Mouse (Mus musculus) heart, postnatal 14 days (tissue): ENCODE data around the gene Banp. TPM values are rescaled to one million over a fixed set of nuclear protein-coding genes. Genes with fewer than 3 reads are reported as not detected.

Source experiments
- DNase-seq, 2 experiments: peaks; one replicate each; pipeline ENCODE4 v3.0.0; 2021 to 2022
- intact Hi-C: fragments of 180-260 bp; cut with DNase I; formaldehyde crosslinking; loops from one replicate; pipeline ENCODE4 v1.15.1; 2025
- total RNA-seq, 2 experiments: library from RNA; stranded (reverse); gene quantifications; 2 replicates each; pipeline ENCODE4 v1.2.3; 2021

Banp gene
- total RNA-seq, 2 experiments from 2014 or later = 16.0 to 24.5 TPM

- DNase-seq = no peak
- intact Hi-C loops = no loop called here
Observed at GRCm38 (mm10) chr8:122006688-122007484, 57.3 kb downstream of the Banp start.

- no peak for DNase-seq
- intact Hi-C loops = no loop called here
Observed at GRCm38 (mm10) chr8:122008395-122008794, 58.8 kb downstream of the Banp start.

GRCm38 (mm10) chr8:122010638-122011037, 61.1 kb downstream of the Banp start:
- no peak for DNase-seq
- intact Hi-C loops = no loop called here

GRCm38 (mm10) chr8:122011066-122011588, 61.6 kb downstream of the Banp start:
- DNase-seq = no peak
- intact Hi-C loops = no loop called here

GRCm38 (mm10) chr8:122014606-122015005, 65.1 kb downstream of the Banp start:
- intact Hi-C loops = no loop called here

GRCm38 (mm10) chr8:122018046-122018831, 68.7 kb downstream of the Banp start:
- DNase-seq = peak; percentile 44 to 49
- intact Hi-C loops = no loop called here

More at GRCm38 (mm10) chr8:122014606-122015005, 65.1 kb downstream of the Banp start:
- DNase-seq = no peak

- intact Hi-C loops = no loop called here
Observed at GRCm38 (mm10) chr8:122019162-122019561, 69.6 kb downstream of the Banp start.

GRCm38 (mm10) chr8:122020050-122020771, 70.7 kb downstream of the Banp start:
- DNase-seq = no peak
- intact Hi-C loops = no loop called here

More at GRCm38 (mm10) chr8:122019162-122019561, 69.6 kb downstream of the Banp start:
- no peak for DNase-seq

- DNase-seq = no peak
- intact Hi-C loops = no loop called here
Observed at GRCm38 (mm10) chr8:122021725-122022124, 72.2 kb downstream of the Banp start.

GRCm38 (mm10) chr8:122022274-122022673, 72.7 kb downstream of the Banp start:
- no peak for DNase-seq
- intact Hi-C loops = no loop called here

GRCm38 (mm10) chr8:122022705-122023104, 73.2 kb downstream of the Banp start:
- intact Hi-C loops = no loop called here
- DNase-seq = no peak

GRCm38 (mm10) chr8:122025546-122025945, 76.0 kb downstream of the Banp start:
- intact Hi-C loops = no loop called here
- no peak for DNase-seq

GRCm38 (mm10) chr8:122028116-122028515, 78.6 kb downstream of the Banp start:
- intact Hi-C loops = no loop called here
- no peak for DNase-seq

- DNase-seq = no peak
- intact Hi-C loops = no loop called here
Observed at GRCm38 (mm10) chr8:122030965-122031364, 81.4 kb downstream of the Banp start.

GRCm38 (mm10) chr8:122032741-122033140, 83.2 kb downstream of the Banp start:
- DNase-seq = no peak
- intact Hi-C loops = no loop called here

- intact Hi-C loops = no loop called here
- no peak for DNase-seq
Observed at GRCm38 (mm10) chr8:122035543-122035942, 86.0 kb downstream of the Banp start.

GRCm38 (mm10) chr8:122036325-122036724, 86.8 kb downstream of the Banp start:
- DNase-seq = no peak
- intact Hi-C loops = no loop called here

GRCm38 (mm10) chr8:122037279-122037678, 87.7 kb downstream of the Banp start:
- intact Hi-C loops = no loop called here
- no peak for DNase-seq

- DNase-seq = no peak
- intact Hi-C loops = no loop called here
Observed at GRCm38 (mm10) chr8:122038076-122038475, 88.5 kb downstream of the Banp start.

GRCm38 (mm10) chr8:122039452-122039851, 89.9 kb downstream of the Banp start:
- intact Hi-C loops = no loop called here

More at GRCm38 (mm10) chr8:122039452-122039851, 89.9 kb downstream of the Banp start:
- no peak for DNase-seq
